Mouse (Mus musculus) heart, adult 2 months (tissue): ENCODE results near the gene Gm21887. TPM values are rescaled to one million over a fixed set of nuclear protein-coding genes. Genes with fewer than 3 reads are reported as not detected.
"Not testable (repeated sequence)": the region's sequence is repeated elsewhere in the genome, so short reads cannot be mapped to it uniquely, and the experiment has no call there.

Experiments
- DNase-seq, 2 experiments: peaks; one replicate each; pipeline ENCODE4 v3.0.0; 2021
- H3K27ac ChIP-seq: fragments of 200-600 bp; 2 replicates; pipeline ENCODE4 v1.8.1; 2022
- H3K27me3 ChIP-seq: fragments of 200-500 bp; 2 replicates; pipeline ENCODE4 v1.6.1; 2012; ENCODE audit warnings: mild to moderate bottlenecking, low read length, inconsistent platforms, mixed read lengths; ENCODE audit not compliant: control insufficient read depth, insufficient read depth
- H3K36me3 ChIP-seq: fragments of 200-500 bp; 2 replicates; pipeline ENCODE4 v1.6.1; 2012; ENCODE audit warnings: low read length, inconsistent platforms; ENCODE audit not compliant: control insufficient read depth, insufficient read depth
- H3K4me1 ChIP-seq: fragments of 200-500 bp; 2 replicates; pipeline ENCODE4 v1.6.1; 2011; ENCODE audit warnings: low read length; ENCODE audit not compliant: control insufficient read depth, insufficient read depth
- H3K4me3 ChIP-seq: fragments of 200-600 bp; 2 replicates; pipeline ENCODE4 v1.8.1; 2022
- H3K79me2 ChIP-seq: fragments of 200-500 bp; replicated peaks from 2 replicates; pipeline ENCODE4 v1.6.1; 2012; ENCODE audit warnings: mild to moderate bottlenecking, inconsistent platforms, low read length, moderate library complexity, mixed read lengths; ENCODE audit not compliant: control insufficient read depth, insufficient read depth
- H3K9ac ChIP-seq: fragments of 200-500 bp; 2 replicates; pipeline ENCODE4 v1.6.1; 2012; ENCODE audit warnings: low read depth, mild to moderate bottlenecking, control low read depth, inconsistent platforms, low read length, mixed read lengths
- CTCF ChIP-seq: fragments of 200-600 bp; IDR thresholded peaks from 2 replicates; pipeline ENCODE4 v1.8.1; 2022; ENCODE audit warnings: antibody characterized with exemption, mild to moderate bottlenecking, moderate library complexity
- EP300 ChIP-seq: fragments of 200-500 bp; IDR thresholded peaks from 2 replicates; pipeline ENCODE4 v1.6.1; 2011; ENCODE audit warnings: low read depth, low read length, control low read depth; ENCODE audit not compliant: insufficient read depth
- POLR2A ChIP-seq: fragments of 200-500 bp; IDR thresholded peaks from 2 replicates; pipeline ENCODE4 v1.6.1; 2011; ENCODE audit warnings: mild to moderate bottlenecking, low read depth, low read length, control low read depth; ENCODE audit not compliant: insufficient read depth
- WGBS: fragments of 180-500 bp; shearing (Covaris S2); methylation state at CpG from one replicate; pipeline ENCODE4 v1.1.7; 2018; 5-methylcytosine and 5-hydroxymethylcytosine counted together
- intact Hi-C: fragments of 180-260 bp; cut with DNase I; formaldehyde crosslinking; loops from one replicate; pipeline ENCODE4 v1.15.1; 2025
- polyA plus RNA-seq: library from polyadenylated mRNA; depleted of rRNA; stranded (reverse); fragments of >200 nt; gene quantifications from 2 replicates; pipeline ENCODE4 v1.2.3, GENCODE M21; 2012
- total RNA-seq, 2 experiments: library from RNA; stranded (reverse); gene quantifications; 2 replicates each; pipeline ENCODE4 v1.2.3; 2021

The Gm21887 gene
- total and polyA plus RNA-seq, 3 experiments = 22.9 to 60.9 (median 27.8) TPM

DNA sequence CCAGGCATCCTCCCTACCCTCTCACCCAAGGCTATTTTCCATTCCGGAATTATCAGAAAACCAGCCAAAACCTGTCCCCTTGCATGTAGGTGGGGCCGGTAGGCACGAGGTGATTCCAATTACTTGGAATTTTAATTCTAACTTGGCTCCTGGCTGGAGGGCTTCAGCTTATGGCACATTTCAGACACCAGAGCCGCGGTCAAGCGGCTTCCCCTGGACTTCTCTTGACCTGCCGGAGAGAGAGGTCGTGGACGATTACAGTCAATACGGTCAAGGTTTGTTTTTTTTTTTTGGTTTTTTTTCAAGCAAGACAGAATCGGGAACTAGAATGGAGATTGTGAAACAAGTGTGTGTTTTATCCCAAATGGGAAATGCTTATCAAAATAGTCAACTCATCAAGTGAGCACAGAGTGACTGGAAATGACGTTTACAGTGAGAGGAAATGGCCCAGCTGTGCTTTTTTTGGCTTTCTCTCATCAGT, 28.6 kb upstream of the Gm21887 start:
- Histone ChIP-seq H3K4me3 (no peak overlapping the region), H3K27ac (peak overlapping the region; percentile 44), H3K27me3 (no peaks in the 10 kb centered on the region), H3K9ac (no peak overlapping the region), H3K36me3 (no peaks in the 10 kb centered on the region), H3K4me1 (peaks cover 4% of the 10 kb centered on the region), H3K79me2 (no peaks in the 10 kb centered on the region)
- peak; percentile 64 to 71 for DNase-seq
- TF ChIP-seq EP300 (no peak), CTCF (no peak), POLR2A (no peak)
- WGBS = 56% methylated on average over 12 of the region's 12 CpGs
- intact Hi-C loops = no loop called here

DNA sequence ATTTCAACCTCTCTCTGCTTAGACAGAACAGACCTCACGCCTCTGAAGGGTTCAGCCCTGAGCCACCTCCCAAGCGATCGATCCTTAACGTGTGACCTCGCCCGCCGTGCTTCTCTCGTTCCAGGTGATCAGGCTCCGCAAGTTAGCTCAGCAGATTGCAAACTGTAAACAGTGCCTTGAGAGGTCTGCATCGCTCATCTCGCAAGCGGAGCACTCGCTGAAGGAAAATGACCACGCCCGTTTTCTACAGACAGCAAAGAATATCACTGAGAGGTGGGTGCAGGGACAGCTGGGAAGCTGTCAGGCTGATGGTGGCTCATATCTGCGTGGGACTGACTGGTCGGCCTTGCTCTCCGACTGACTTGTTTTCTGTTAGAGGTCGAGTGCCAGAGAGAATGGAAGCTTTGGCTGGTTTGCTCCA, 27.7 kb upstream of the Gm21887 start:
- H3K79me2 ChIP-seq, H3K27me3 ChIP-seq, H3K9ac ChIP-seq, H3K4me3 ChIP-seq, intact Hi-C loops, H3K4me1 ChIP-seq, H3K36me3 ChIP-seq: not testable (repeated sequence)
- H3K27ac ChIP-seq = peak overlapping the region; percentile 1; the same call in 1 of the 2 replicates
- peak; percentile 47 to 49 for DNase-seq
- WGBS = 80% methylated on average over 19 of the region's 19 CpGs

DNA sequence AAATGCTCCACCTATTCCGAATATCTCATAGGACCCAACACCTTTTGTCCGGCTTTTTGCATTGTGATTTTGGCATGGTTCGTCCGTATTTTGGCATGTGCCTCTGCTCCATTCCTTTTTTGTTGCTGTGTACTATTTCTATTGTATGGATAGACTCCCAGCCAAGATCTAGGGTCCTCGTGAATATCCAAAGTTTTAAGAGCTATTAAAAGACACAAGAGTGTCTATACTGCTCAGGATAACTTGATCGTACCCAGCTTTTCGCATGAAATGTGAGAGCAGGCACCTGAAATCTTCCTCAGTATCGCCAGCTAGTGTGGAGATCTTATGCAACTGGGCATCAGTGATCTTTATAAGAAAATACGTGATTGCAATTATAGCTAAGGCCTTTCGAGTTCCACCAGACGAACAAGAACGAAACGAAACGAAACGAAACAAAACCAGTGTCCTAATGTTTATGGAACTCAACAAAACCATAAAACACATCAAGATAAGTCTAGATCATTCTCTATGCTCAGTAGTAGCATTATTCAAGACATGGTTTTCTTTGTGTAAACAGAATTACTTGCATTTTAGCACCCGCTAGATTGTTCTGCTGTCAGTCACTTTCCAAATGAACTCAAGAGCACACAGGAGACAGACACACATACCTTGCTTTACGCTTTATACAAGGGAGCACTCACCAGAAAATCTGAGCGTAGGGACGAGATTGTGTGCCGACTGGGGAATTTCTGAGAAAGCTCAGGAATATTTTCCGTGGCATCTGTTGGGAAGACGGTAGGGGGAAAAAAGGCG, 26.7 kb upstream of the Gm21887 start:
- H3K4me3 ChIP-seq, H3K9ac ChIP-seq, H3K27ac ChIP-seq, H3K4me1 ChIP-seq, intact Hi-C loops, H3K27me3 ChIP-seq, H3K36me3 ChIP-seq, H3K79me2 ChIP-seq: not testable (repeated sequence)
- WGBS = 90% methylated on average over 23 of the region's 23 CpGs
- peak in 1 of 2 experiments; percentile 12 for DNase-seq

DNA sequence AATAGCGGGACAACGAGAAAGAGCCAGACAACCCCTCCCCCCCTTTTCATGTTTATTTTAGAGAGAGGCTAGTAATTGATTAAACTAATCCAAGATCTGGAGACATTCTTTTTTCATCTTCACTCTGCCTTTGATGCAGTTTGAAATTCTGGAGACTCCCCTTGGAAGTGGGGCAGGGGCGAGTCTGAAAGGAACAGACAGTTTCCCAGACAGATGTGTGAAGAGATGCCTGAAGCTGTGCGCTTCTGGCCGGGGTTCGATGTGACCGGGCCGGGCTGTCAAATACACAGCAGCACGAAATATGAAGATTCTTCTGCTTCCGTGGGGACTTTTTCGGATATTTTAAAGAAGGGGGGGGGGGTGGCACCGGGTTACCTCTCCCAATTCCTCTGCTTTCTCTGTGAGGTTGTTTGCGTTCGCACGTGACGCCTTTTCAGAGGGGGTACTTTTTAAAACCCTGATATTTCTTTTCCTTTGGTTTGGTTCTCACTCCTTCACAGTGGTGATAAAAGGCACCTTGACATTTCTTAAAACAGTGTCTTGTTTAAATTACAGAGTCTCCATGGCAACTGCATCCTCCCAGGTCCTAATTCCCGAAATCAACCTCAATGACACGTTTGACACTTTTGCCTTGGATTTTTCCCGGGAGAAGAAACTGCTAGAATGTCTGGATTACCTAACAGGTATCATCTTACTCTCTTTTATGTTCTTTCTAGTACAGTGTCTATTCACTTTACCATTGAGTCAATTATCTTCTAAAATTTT, 25.9 kb upstream of the Gm21887 start:
- H3K9ac ChIP-seq, H3K4me3 ChIP-seq, H3K79me2 ChIP-seq, H3K27me3 ChIP-seq, intact Hi-C loops, H3K4me1 ChIP-seq, H3K36me3 ChIP-seq, H3K27ac ChIP-seq: not testable (repeated sequence)
- 87% methylated on average over 19 of the region's 19 CpGs for WGBS
- peak in 1 of 2 experiments; percentile 14 for DNase-seq

DNA sequence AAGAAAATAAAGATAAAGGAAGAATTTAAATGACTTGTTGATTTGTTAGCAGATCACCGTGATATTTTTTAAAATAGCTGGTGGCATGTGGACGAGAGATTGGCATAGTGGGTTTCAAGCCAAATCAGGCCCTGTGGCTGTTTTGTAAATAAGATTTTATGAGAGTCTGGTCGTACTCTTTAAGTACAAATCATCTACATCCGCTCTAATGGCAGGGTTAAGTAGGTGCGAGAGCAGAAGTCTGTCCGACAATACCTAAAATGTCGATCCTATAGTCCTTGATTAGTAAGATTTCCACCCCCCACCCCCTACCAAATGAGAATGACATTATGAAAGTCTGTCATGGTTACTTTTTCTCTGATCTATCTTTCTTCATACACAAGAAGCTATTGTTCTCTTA, 25.1 kb upstream of the Gm21887 start:
- H3K27me3 ChIP-seq, H3K79me2 ChIP-seq, H3K9ac ChIP-seq, H3K4me1 ChIP-seq, H3K27ac ChIP-seq, H3K36me3 ChIP-seq, H3K4me3 ChIP-seq, DNase-seq, intact Hi-C loops: not testable (repeated sequence)
- 84% methylated on average over 7 of the region's 7 CpGs for WGBS

DNA sequence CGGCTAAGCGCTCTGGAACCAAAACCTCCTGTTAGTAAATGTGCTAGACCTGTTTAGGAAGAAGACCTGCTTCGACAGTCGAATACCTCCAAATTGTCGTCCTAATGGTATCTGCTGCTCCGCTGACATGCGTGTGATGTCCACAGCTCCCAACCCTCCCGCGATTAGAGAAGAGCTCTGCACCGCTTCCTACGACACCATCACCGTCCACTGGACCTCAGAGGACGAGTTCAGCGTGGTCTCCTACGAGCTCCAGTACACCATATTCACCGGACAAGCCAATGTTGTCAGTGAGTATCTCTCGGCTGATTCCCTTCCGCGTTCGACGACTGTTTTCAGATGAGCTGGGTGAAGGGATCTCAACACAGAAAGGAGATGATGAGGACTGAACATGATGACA, 24.6 kb upstream of the Gm21887 start:
- DNase-seq = peak; percentile 18 to 29
- H3K27me3 ChIP-seq, H3K4me1 ChIP-seq, intact Hi-C loops, H3K9ac ChIP-seq, H3K36me3 ChIP-seq, H3K27ac ChIP-seq, H3K4me3 ChIP-seq, H3K79me2 ChIP-seq: not testable (repeated sequence)
- WGBS = 89% methylated on average over 21 of the region's 21 CpGs

DNA sequence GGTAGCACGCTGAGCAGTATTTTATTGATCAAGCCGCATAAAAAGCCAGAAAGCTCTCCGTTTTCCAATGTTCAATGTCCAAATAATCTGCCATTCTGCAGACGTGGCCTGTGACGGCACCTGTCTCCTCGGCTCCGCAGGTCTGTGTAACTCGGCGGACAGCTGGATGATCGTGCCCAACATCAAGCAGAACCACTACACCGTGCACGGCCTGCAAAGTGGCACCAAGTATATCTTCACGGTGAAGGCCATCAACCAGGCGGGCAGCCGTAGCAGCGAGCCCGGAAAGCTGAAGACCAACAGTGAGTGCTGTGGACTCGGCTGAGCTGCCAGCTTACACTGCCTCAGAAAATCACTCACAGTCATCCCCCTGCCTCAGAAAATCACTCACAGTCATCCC, 23.7 kb upstream of the Gm21887 start:
- peak; percentile 41 to 42 for DNase-seq
- H3K36me3 ChIP-seq = not testable (repeated sequence)

DNA sequence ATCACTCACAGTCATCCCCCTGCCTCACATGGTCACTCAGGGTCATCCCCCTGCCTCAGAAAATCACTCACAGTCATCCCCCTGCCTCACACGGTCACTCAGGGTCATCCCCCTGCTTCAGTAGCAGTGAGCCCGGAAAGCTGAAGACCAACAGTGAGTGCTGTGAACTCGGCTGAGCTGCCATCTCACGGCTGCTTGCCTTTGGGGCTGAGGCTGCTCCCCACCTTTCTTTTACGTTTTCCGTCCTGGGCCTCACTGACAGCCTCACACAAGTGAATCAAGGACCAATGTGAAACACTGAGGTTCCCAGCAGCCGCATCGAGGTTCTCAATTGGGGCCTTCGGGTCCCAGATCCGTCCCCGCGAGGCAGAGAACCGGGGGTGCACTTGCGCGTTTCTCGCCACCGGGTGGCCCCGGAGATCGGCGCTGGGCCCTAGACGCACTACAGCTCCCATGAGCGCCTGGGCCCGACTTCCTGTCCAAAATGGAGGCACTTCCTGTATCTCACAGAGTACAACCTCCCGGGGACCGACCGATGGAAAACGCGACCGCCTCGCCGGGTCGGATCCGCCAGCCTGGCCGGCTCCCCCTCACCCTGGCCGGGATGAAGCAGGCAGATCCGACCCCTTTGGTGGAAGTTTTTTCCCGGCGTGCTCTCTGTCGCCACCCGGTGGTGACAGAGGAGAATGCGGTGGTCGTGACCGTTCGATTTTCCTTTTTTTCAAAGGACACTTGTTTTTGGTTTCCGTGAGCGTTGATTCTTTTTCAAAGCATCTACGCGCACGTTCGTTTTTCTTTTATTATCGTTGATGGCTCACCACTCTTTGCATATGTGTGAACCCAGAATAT, 22.7 kb upstream of the Gm21887 start:
- 59% methylated on average over 51 of the region's 51 CpGs for WGBS
- H3K79me2 ChIP-seq, H3K36me3 ChIP-seq, H3K4me1 ChIP-seq, H3K27me3 ChIP-seq, intact Hi-C loops: not testable (repeated sequence)
- H3K27ac ChIP-seq = peak overlapping the region; percentile 48
- H3K4me3 ChIP-seq = peak overlapping the region; percentile 5
- DNase-seq = peak; percentile 87 to 89
- peak overlapping the region; percentile 35 for H3K9ac ChIP-seq

More for the DNA sequence above, 23.7 kb upstream of the Gm21887 start:
- H3K79me2 ChIP-seq, H3K4me3 ChIP-seq, H3K4me1 ChIP-seq, H3K9ac ChIP-seq, intact Hi-C loops, H3K27me3 ChIP-seq, H3K27ac ChIP-seq: not testable (repeated sequence)
- 85% methylated on average over 18 of the region's 18 CpGs for WGBS

DNA sequence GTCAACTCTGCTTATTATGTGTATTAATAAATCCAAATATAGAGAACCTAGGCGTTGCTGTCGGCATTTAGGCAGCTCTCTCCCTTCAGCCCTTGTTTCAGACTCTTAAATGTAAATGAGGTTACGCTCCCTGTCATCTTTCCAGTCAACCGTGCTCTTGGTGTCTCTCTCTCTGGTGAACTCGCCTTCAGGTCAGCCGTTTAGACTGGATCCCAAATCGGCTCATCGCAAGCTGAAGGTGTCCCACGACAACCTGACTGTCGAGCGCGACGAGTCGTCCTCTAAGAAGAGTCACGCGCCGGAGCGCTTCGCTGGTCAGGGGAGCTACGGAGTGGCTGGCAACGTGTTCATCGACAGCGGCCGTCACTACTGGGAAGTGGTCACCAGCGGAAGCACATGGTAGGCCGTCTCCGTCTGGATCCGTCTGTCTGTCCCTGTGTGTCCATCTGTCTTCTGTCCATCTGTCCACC, 22.1 kb upstream of the Gm21887 start:
- not testable (repeated sequence) for H3K9ac ChIP-seq

More for the DNA sequence above, 22.1 kb upstream of the Gm21887 start:
- DNase-seq = peak; percentile 52 to 62
- H3K4me1 ChIP-seq, H3K27me3 ChIP-seq, H3K36me3 ChIP-seq, H3K27ac ChIP-seq, H3K79me2 ChIP-seq, intact Hi-C loops, H3K4me3 ChIP-seq: not testable (repeated sequence)
- WGBS = 87% methylated on average over 28 of the region's 28 CpGs
